Mouse (Mus musculus) right cerebral cortex, postnatal 36 days (tissue): ENCODE measurements around the gene Gm8994.
"Not testable (repeated sequence)": the region's sequence is repeated elsewhere in the genome, so short reads cannot be mapped to it uniquely, and the experiment has no call there.

Experiments
- DNase-seq, 2 experiments: peaks; one replicate each; pipeline ENCODE4 v3.0.0; 2022; ENCODE audit warnings: low spot score in 2 of 2, mixed read lengths in 1 of 2

Gm8994 gene

GRCm38 (mm10) chr6:136327239-136327638 is at the start of gene Gm8994:
Gene Gm8994, plus strand, starts transcription at chr6:136327539.
- not testable (repeated sequence) for DNase-seq

DNA sequence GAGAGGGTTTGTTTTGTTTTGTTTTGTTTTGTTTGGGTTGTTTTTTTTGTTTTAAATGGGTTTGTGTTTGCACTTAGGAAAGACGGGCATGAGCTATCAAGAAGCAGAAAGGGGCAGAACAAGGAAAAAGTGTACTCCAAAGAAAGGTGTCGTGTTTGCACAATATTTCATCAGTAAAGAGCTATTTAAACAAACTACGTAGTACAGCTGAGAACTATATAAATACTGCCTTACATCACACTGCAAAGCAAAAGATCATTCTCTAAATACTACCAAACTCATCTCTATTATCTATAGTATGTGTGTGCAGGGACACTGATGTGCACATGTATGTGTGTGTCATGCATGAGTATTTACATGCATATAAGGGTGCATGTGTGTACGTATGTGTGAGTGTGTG is 49.7 kb upstream of the Gm8994 start:
- DNase-seq: no peak

DNA sequence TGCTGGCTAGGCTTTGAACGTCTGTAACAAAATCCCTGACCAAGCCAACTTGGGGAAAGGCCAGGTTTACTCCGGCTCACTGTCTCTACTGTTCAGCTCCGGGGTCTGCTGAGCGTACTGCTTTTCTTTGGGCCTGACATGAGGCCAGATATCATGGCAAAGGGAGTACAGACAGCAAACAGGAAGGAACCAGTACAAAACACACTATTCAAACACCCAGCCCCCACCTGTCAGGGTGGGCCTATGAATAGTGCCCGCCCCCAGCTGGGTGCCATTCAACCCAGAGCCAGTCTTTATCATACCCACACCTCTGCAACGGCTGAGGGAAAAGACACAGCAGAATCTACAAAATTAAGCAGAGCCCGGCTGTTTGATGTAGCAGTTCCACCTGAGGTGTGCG is 42.8 kb upstream of the Gm8994 start:
- no peak for DNase-seq

DNA sequence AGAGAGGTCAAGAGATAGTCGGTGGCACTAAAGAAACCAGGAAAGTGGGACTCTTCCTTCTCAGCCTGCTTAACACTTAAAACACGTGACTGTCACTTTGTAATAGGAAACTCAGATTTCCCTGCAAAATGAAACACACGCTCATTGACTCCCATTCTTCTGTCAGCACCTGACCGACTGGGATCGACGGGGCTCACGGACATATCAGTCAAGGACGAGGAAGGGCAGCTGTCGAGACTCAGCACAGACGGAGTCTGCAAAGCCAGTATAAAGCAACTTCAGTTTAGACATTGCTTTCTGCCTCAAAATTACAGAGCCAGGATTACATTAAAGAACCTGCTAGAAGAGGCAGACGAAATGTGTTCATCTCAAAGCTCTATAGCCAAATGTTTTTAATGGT is 41.2 kb upstream of the Gm8994 start:
- no peak for DNase-seq

- no peak for DNase-seq
Observed at GRCm38 (mm10) chr6:136286589-136286988, 40.8 kb upstream of the Gm8994 start.

DNA sequence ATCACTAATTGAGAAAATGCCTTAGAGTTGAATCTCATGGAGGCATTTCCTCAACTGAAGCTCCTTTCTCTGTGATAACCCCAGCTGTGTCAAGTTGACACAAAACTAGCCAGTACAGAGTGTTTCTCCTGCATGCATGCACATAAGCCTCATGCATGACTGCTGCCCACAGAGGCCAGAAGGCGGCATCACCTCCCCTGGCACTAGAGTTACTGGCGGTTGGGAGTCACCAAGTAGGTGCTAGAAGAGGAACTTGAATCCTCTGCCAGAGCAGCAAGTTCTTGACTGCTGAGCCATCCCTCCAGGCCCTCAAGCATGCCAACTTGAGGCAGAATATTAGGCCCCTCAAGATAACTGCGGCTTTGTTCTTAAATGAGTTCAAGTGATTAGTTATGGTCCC is 35.9 kb upstream of the Gm8994 start:
- DNase-seq: no peak

DNA sequence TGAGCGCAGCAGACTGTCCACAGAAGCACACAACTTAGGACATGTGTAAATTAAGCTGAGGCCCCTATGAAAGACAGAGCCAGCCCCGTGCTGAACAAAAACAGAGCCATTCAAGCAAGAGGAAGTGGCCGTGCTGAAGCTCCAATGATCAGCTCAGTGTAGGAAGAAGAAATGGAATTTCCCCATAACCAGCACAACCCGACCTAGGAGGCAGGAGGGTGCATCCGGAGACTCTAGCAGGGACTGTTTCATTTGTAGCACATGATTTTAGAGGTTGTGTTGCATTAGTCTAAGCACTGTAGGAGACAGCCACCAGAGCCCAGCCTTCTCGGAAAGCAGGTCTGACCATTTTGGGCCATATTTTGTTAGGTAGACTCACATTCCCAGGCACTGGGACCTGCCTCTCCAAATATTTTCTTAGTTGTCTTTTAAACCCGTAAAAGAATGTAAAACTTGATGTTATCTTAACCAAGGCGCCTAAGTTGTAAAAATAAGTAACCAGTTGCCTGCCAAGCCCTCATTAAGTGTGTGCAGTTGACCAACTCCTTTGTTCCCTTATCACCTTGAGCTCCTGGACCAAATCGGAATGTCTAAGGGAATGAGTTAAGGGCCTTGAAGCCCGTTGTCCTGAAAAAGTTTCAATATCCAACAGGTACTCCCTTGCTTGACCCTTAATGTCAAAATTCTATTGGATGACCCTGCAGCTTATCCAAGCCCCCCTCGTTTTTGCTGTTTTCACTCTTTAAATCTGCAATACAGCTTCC is 35.2 kb upstream of the Gm8994 start:
- no peak for DNase-seq

DNA sequence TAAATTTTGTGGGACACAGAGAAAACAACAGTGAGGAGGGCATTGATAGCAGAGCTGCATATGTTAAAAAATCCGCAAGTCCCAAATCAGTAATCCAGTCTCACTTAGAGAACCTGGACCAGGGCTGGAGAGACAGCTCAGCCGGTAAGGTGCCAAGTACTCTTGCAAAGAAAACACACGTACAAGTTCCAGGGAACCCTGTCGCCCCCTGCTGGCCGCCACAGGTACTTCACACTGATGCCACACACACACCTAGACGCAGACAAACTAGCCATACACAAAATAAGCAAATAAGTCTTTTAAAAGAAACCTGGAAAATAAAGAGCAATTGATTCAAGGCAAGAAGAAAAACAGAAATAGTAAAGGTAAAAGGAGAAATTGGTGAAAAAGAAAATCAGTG is 33.6 kb upstream of the Gm8994 start:
- no peak for DNase-seq

DNA sequence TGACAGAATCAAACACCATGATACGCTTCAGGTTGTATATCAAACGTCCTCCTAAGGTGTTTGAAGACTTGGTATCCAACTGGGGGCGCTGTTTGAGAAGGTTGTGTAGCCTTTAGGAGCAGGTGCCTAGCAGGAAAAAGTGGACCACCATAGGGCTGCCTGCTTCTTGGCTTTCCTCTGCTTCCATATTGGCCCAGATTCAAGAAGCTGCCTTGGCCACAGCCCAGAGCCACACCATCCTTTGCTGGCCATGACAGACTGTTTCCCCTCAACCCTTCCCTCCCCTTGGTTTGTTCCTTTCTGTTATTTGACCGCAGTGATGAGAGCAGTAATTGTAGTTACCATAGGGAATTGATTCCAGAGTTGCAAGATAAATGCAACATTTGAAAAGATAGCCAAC is 31.5 kb upstream of the Gm8994 start:
- DNase-seq: no peak

DNA sequence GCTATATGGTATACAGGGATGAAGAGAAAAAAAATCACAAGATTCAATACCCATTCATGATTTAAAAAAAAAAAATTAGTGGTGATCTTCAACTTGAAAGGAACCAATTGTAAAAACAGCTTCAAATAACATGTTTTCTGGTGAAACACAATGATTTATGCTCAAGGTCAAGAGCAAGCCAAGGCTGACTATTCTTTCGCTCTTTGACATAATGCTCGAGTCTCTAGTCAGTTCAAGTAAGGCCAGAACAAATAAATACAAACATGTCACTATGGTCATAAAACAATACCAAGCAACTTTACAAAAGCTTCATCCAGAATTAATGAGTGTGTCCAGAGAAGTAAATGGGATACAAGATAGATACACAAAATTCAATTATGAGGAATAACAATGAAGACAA is 31.1 kb upstream of the Gm8994 start:
- no peak for DNase-seq

GRCm38 (mm10) chr6:136303514-136303913 is 23.8 kb upstream of the Gm8994 start:
- no peak for DNase-seq

DNA sequence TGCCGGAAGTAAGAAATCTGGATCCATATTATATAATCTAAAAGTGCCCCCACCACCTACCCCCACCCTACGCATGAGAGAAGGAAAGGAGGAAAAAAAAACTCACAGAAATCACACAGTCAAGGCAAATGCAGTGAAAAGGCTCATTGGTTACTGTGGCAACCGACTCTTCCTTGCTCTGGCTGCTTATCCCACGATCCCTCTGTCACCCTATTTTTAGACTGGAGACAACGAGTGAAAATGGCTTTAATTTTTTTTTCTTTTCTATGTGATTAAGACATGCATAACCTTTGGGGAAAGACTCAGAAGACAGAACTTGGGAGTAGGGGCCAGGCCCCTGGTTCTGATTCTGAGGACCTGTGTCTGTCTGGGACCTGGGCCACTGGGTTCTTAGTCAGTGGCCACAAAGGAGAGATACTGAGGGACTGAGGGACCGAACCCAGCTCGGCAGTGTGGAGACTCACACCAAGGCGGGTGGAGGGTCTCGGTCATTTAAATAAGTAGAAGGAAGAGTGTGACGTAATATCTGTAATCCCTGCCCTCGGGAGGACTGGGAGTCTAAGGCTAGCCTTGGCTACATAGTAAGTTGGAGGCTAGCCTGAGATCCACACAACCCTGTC is 22.9 kb upstream of the Gm8994 start:
- DNase-seq: peak; percentile 39 to 73

DNA sequence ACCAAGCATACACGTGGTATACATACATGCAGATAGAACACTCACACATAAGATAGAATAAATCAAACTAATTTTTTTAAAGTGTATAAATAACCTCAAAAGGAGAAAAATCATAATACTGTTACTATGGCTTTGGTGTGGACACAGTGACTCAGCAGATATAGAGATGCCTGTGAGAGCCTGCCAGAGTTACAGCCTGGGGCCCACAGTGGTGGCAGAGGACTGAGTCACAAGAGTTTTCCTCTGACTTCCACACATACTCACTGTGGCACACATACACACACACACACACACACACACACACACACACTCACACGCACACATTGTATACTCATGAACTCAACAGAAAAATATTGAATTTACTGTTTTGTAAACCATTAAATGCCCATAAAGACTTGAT is 17.9 kb upstream of the Gm8994 start:
- no peak for DNase-seq

DNA sequence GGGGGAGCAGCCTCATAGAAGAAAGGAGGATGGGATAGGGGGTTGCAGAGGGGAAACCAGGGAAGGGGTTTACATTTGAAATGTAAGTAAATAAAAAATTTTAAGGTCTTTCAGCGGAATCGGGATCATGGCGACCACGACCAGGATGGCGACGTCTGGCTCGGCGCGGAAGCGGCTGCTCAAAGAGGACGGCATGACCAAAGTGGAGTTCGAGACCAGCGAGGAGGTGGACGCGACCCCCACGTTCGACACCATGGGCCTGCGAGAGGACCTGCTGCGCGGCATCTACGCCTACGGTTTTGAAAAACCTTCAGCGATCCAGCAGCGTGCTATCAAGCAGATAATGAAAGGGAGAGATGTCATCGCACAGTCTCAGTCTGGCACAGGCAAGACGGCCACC is 1.1 kb downstream of the Gm8994 start:
- DNase-seq: not testable (repeated sequence)

GRCm38 (mm10) chr6:136340669-136341068 is 13.3 kb downstream of the Gm8994 start:
- DNase-seq: no peak

GRCm38 (mm10) chr6:136341093-136341492 is 13.8 kb downstream of the Gm8994 start:
- no peak for DNase-seq

- DNase-seq: peak in 1 of 2 experiments; percentile 32
Observed at GRCm38 (mm10) chr6:136343868-136344267, 16.5 kb downstream of the Gm8994 start.

DNA sequence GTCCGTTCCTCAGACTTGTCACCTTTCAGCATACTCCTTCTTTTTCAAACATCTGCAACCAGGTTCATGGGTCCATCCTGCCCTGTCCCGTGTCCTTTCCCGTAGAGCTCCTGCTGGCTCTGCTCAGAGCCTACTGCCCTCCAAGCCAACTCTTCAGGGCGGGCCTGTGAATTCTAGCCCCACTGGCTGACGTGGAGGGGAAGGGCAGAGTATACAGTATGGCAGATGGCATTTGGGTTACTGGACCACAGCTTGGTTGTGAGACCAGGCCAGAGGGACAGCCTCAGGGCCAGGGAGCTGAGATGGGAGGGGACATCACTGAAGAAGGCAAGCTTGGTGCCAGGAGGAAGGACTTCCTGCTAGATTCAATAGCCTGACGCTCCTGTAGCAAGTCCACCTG is 17.7 kb downstream of the Gm8994 start:
- DNase-seq: no peak

- DNase-seq: no peak
Observed at GRCm38 (mm10) chr6:136345641-136346040, 18.3 kb downstream of the Gm8994 start.

GRCm38 (mm10) chr6:136347053-136347452 is 19.7 kb downstream of the Gm8994 start:
- no peak for DNase-seq

GRCm38 (mm10) chr6:136347631-136348030 is 20.3 kb downstream of the Gm8994 start:
- DNase-seq: no peak

DNA sequence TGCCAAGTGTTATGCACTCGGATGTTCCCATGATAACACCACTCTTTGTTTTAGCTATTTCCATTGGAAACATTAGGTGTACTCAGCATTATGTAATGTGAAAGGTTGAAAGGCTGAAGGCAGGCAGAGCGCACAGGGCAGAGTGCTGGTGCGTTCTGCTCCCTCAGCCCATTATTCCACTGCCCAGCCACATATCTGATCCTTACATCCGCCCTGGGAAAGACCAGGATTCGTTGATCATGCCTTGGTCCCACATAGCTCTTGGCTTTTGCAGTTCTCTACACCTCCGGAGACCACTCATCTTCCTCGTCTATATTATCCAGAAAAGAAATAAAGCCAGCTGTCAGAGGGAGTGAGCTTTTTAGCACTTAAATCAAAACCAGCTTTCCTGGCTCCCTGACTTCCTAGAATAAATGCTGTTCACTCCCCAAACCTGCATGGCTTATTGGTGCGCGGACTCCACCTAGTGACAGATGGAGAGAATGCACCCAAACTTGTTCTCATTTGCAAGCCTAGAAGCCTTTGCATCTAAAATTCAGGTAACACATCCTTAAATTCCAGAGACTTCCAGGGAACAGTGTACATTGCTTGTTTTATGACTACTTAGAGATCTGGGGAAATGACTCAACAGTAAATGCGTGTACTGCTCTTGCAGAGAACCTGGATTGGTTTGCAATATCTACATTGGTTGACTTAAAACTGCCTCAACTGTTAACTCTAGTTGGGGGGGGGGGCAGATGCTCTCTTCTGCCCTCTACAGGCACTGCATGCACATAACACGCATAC is 26.3 kb downstream of the Gm8994 start:
- DNase-seq: peak; percentile 80 to 86

DNA sequence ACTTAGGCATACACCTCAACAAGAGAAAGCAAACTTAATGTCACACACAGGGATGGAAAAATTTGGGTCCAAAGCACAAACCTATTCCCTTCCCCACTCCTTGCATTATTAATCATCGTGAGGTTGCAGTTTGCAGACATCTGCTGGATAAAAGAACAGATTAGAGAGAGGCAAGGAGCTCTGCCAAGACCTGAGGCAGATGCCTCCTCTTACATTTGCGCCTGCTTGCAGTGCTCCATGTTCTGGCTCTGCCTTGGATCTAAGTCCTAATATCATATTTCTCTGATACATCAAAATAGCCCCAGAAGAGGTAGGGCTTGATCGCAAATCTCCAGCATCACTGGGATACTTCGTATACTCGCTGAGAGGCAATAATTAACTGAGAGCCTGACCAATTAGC is 31.1 kb downstream of the Gm8994 start:
- no peak for DNase-seq
